23 mouse cellular contexts compared by ENCODE assay signal in genomic region chr16:78459996-78460395, GRCm38 (mm10).
DNase-seq lines count a peak whose midpoint lies in the region; ATAC-seq lines count a peak whose summit lies in the region.
"Had no signal": no experiment of that assay in that cellular context is flagged by ENCODE, and none has a peak within 500 bp of the region (broad histone marks: within the 10 kb centered on the region; RNA-seq: fewer than 3 reads in every experiment).

No protein-coding gene starts in this region.

- intact Hi-C loops in heart, postnatal 10 days (cut with DNase I), result no loop called here

- WGBS in midbrain, embryonic 11.5 days, result 85% methylated on average over 8 of the region's 8 CpGs
- 78% methylated on average over 8 of the region's 8 CpGs for WGBS in midbrain, embryonic 15.5 days
- 26% methylated on average over 8 of the region's 8 CpGs for WGBS in liver, embryonic 13.5 days (ENCODE audit: insufficient replicate concordance)

- no peaks in the 10 kb centered on the region for H3K36me3 ChIP-seq in midbrain, embryonic 11.5 days (ENCODE audit: control insufficient read depth, insufficient read depth, low read length)
- no peaks in the 10 kb centered on the region for H3K36me3 ChIP-seq in midbrain, embryonic 15.5 days (replicated peaks)
- no peaks in the 10 kb centered on the region for H3K36me3 ChIP-seq in liver, embryonic 13.5 days
- H3K36me3 ChIP-seq: embryonic facial prominence, embryonic 10.5 days; embryonic facial prominence, embryonic 15.5 days; forebrain, embryonic 12.5 days; limb, embryonic 10.5 days; limb, embryonic 15.5 days; lung, embryonic 15.5 days; midbrain, embryonic 13.5 days; stomach, embryonic 15.5 days had no signal

- H3K27me3 ChIP-seq in midbrain, embryonic 11.5 days (ENCODE audit: control insufficient read depth, insufficient read depth, low read length), result no peaks in the 10 kb centered on the region
- H3K27me3 ChIP-seq in midbrain, embryonic 15.5 days (replicated peaks), result no peaks in the 10 kb centered on the region
- H3K27me3 ChIP-seq in liver, embryonic 13.5 days, result no peaks in the 10 kb centered on the region
- H3K27me3 ChIP-seq: embryonic facial prominence, embryonic 15.5 days; forebrain, embryonic 12.5 days; limb, embryonic 15.5 days; lung, embryonic 15.5 days; midbrain, embryonic 13.5 days; stomach, embryonic 15.5 days had no signal

- 0 out of 2 replicates have a peak, but pooled peaks have one; percentile 16 for ATAC-seq in midbrain, embryonic 11.5 days (ENCODE audit: low FRiP score)
- no peak for ATAC-seq in midbrain, embryonic 15.5 days (replicated peaks)
- ATAC-seq in common myeloid progenitor, adult 5-6 weeks (replicated peaks; ENCODE audit: low read depth, poor library complexity, severe bottlenecking), result peak; percentile 86
- peak; percentile 62 for ATAC-seq in liver, embryonic 13.5 days (ENCODE audit: low read depth)
- ATAC-seq in megakaryocyte-erythroid progenitor cell, adult 5-6 weeks (replicated peaks; ENCODE audit: low FRiP score, low TSS enrichment, poor library complexity, severe bottlenecking), result peak; percentile 98
- ATAC-seq: hindbrain, embryonic 16.5 days; midbrain, embryonic 13.5 days had no signal

- no peak overlapping the region for H3K9ac ChIP-seq in midbrain, embryonic 11.5 days (ENCODE audit: low read length)
- H3K9ac ChIP-seq in midbrain, embryonic 15.5 days, result no peak overlapping the region
- H3K9ac ChIP-seq in liver, embryonic 13.5 days, result no peak overlapping the region
- H3K9ac ChIP-seq: embryonic facial prominence, embryonic 15.5 days; forebrain, embryonic 12.5 days; limb, embryonic 15.5 days; lung, embryonic 15.5 days; midbrain, embryonic 13.5 days; stomach, embryonic 15.5 days had no signal

- H3K4me1 ChIP-seq in midbrain, embryonic 11.5 days (ENCODE audit: control insufficient read depth, insufficient read depth, low read length), result no peaks in the 10 kb centered on the region
- H3K4me1 ChIP-seq in midbrain, embryonic 15.5 days, result no peaks in the 10 kb centered on the region
- H3K4me1 ChIP-seq in liver, embryonic 13.5 days (replicated peaks), result no peaks in the 10 kb centered on the region
- H3K4me1 ChIP-seq: embryonic facial prominence, embryonic 15.5 days; limb, embryonic 10.5 days; limb, embryonic 15.5 days; lung, embryonic 15.5 days; midbrain, embryonic 13.5 days; stomach, embryonic 15.5 days had no signal

- H3K27ac ChIP-seq in midbrain, embryonic 11.5 days (ENCODE audit: low read depth, low read length), result no peak overlapping the region
- H3K27ac ChIP-seq in midbrain, embryonic 15.5 days, result no peak overlapping the region
- H3K27ac ChIP-seq in liver, embryonic 13.5 days, result no peak overlapping the region
- H3K27ac ChIP-seq: embryonic facial prominence, embryonic 10.5 days; embryonic facial prominence, embryonic 15.5 days; forebrain, embryonic 12.5 days; limb, embryonic 10.5 days; limb, embryonic 15.5 days; lung, embryonic 15.5 days; midbrain, embryonic 13.5 days; stomach, embryonic 15.5 days had no signal

- no peak for DNase-seq in midbrain, embryonic 11.5 days (ENCODE audit: low spot score, missing footprints)
- DNase-seq in liver, embryonic 13.5 days, result peak; percentile 2
- DNase-seq in cerebellum, postnatal 10 days, result no peak
- no peak for DNase-seq in layer of hippocampus, adult 11-12 months (ENCODE audit: low spot score)
- no peak for DNase-seq in heart, postnatal 10 days
- DNase-seq: cerebellum, adult 9-11 months; gastrocnemius, postnatal 10 days; kidney, adult 2 months; kidney, postnatal 36 days; right cerebral cortex, postnatal 25 days; thymus, postnatal 14 days had no signal

- no peak overlapping the region for H3K4me2 ChIP-seq in midbrain, embryonic 11.5 days
- H3K4me2 ChIP-seq in midbrain, embryonic 15.5 days, result no peak overlapping the region
- H3K4me2 ChIP-seq in liver, embryonic 13.5 days, result no peak overlapping the region
- H3K4me2 ChIP-seq: embryonic facial prominence, embryonic 15.5 days; forebrain, embryonic 12.5 days; limb, embryonic 15.5 days; lung, embryonic 15.5 days; midbrain, embryonic 13.5 days; stomach, embryonic 15.5 days had no signal

- H3K4me3 ChIP-seq in midbrain, embryonic 11.5 days (ENCODE audit: low read depth, low read length), result no peak overlapping the region
- H3K4me3 ChIP-seq in midbrain, embryonic 15.5 days, result no peak overlapping the region
- H3K4me3 ChIP-seq in liver, embryonic 13.5 days (replicated peaks), result no peak overlapping the region
- H3K4me3 ChIP-seq: embryonic facial prominence, embryonic 10.5 days; embryonic facial prominence, embryonic 15.5 days; forebrain, embryonic 12.5 days; limb, embryonic 10.5 days; limb, embryonic 15.5 days; lung, embryonic 15.5 days; midbrain, embryonic 13.5 days; stomach, embryonic 15.5 days had no signal

- H3K9me3 ChIP-seq in midbrain, embryonic 11.5 days (ENCODE audit: control insufficient read depth, low read length), result no peaks in the 10 kb centered on the region
- no peaks in the 10 kb centered on the region for H3K9me3 ChIP-seq in midbrain, embryonic 15.5 days
- H3K9me3 ChIP-seq in liver, embryonic 13.5 days (replicated peaks), result no peaks in the 10 kb centered on the region
- H3K9me3 ChIP-seq: embryonic facial prominence, embryonic 10.5 days; embryonic facial prominence, embryonic 15.5 days; forebrain, embryonic 12.5 days; limb, embryonic 10.5 days; limb, embryonic 15.5 days; lung, embryonic 15.5 days; midbrain, embryonic 13.5 days; stomach, embryonic 15.5 days had no signal
